Comparison of ENCODE assay signal across 8 mouse cellular contexts in genomic region chr3:104992709-104993388, GRCm38 (mm10). TPM values are rescaled to one million over a fixed set of nuclear protein-coding genes. Genes with fewer than 3 reads are reported as not detected.
DNase-seq lines count a peak whose midpoint lies in the region; ATAC-seq lines count a peak whose summit lies in the region.

No protein-coding gene starts in this region.

- H3K27me3 ChIP-seq in hindbrain, embryonic 15.5 days: no peaks in the 10 kb centered on the region

- H3K9me3 ChIP-seq in hindbrain, embryonic 15.5 days: no peaks in the 10 kb centered on the region

- no peaks in the 10 kb centered on the region for H3K36me3 ChIP-seq in hindbrain, embryonic 15.5 days

- peak overlapping the region; percentile 41 for H3K4me2 ChIP-seq in hindbrain, embryonic 15.5 days

- H3K4me1 ChIP-seq in hindbrain, embryonic 15.5 days (replicated peaks): peaks cover 12% of the 10 kb centered on the region

- peak; percentile 83 for ATAC-seq in hindbrain, embryonic 15.5 days (ENCODE audit: low FRiP score, low read depth)

- whole genome bisulfite sequencing in hindbrain, embryonic 15.5 days: 11% methylated on average over 23 of the region's 23 CpGs

- DNase-seq in WW6 (ENCODE audit: low read depth, low spot score): peak; percentile 70
- peak; percentile 90 for DNase-seq in cerebellum, postnatal 4 days (ENCODE audit: low spot score in 2 of 2)
- DNase-seq in gastrocnemius, adult 18-20 months (ENCODE audit: low spot score): peak; percentile 90
- peak; percentile 89 to 90 for DNase-seq in layer of hippocampus, postnatal 36 days
- DNase-seq in lung, postnatal 36 days: peak; percentile 97
- peak; percentile 94 for DNase-seq in retina, embryonic 14.5 days (ENCODE audit: low spot score)
- peak; percentile 80 to 83 for DNase-seq in thymus, postnatal 36 days

- 0 out of 2 replicates have a peak overlapping the region, but pooled peaks have one; percentile 3 for H3K4me3 ChIP-seq in hindbrain, embryonic 15.5 days

- H3K27ac ChIP-seq in hindbrain, embryonic 15.5 days (replicated peaks): 0 out of 2 replicates have a peak overlapping the region, but pooled peaks have one; percentile 35

- H3K9ac ChIP-seq in hindbrain, embryonic 15.5 days: no peak overlapping the region

RNA-seq across cellular contexts. Expression of gene Wnt2b, which starts 31.1 kb away (rescaled TPM):
- total RNA-seq in gastrocnemius, adult 18-20 months (2021): under 1 TPM; 0.21 to 0.31 TPM
- polyA plus RNA-seq in hindbrain, embryonic 15.5 days (2015; fragmentation: Nextera tagmentation; extraction: Ambion mirVana): 1.1 and 1.2 TPM in 2 replicates
- total RNA-seq in layer of hippocampus, postnatal 36 days (2021): under 1 TPM; 0.23 to 0.52 TPM

Comparison
In these comparisons a context has a peak if more than half of its experiments do, and no peak if none do; other contexts are left out.
1. Peak in every context shown above with its lines: DNase-seq, ATAC-seq, H3K4me3 ChIP-seq and H3K27ac ChIP-seq.